Comparison of ENCODE assay signal across 8 mouse cellular contexts in genomic region chr5:134232111-134232510, GRCm38 (mm10). TPM values are rescaled to one million over a fixed set of nuclear protein-coding genes. Genes with fewer than 3 reads are reported as not detected.
A peak's percentile ranks its signal among the peaks of the same experiment; 100 is the strongest.
DNase-seq lines count a peak whose midpoint lies in the region; ATAC-seq lines count a peak whose summit lies in the region.

No protein-coding gene starts in this region.

- no peak overlapping the region for H3K27ac ChIP-seq in hindbrain, embryonic 16.5 days (ENCODE audit: low read depth, low read length)

- no peak overlapping the region for H3K4me3 ChIP-seq in hindbrain, embryonic 16.5 days (ENCODE audit: low read length)

- H3K4me1 ChIP-seq in hindbrain, embryonic 16.5 days (ENCODE audit: control insufficient read depth, insufficient read depth, low read depth, low read length) = no peaks in the 10 kb centered on the region

- no peak overlapping the region for H3K4me2 ChIP-seq in hindbrain, embryonic 16.5 days (ENCODE audit: low read length)

- H3K9ac ChIP-seq in hindbrain, embryonic 16.5 days (ENCODE audit: low read depth, low read length) = no peak overlapping the region

- H3K36me3 ChIP-seq in hindbrain, embryonic 16.5 days (ENCODE audit: control insufficient read depth, insufficient read depth, low read length) = peaks cover 12% of the 10 kb centered on the region

- 81% methylated on average over 6 of the region's 6 CpGs for WGBS in hindbrain, embryonic 16.5 days

- peak; percentile 55 for ATAC-seq in megakaryocyte-erythroid progenitor cell, adult 5-6 weeks (replicated peaks; ENCODE audit: low FRiP score, low TSS enrichment, poor library complexity, severe bottlenecking)
- no peak for ATAC-seq in hindbrain, embryonic 16.5 days

- no peaks in the 10 kb centered on the region for H3K9me3 ChIP-seq in hindbrain, embryonic 16.5 days (ENCODE audit: control insufficient read depth, low read length)

- H3K27me3 ChIP-seq in hindbrain, embryonic 16.5 days (replicated peaks; ENCODE audit: control insufficient read depth, insufficient read depth, low read length) = no peaks in the 10 kb centered on the region

- DNase-seq in urinary bladder, postnatal 14 days (ENCODE audit: low spot score) = peak; percentile 45
- no peak for DNase-seq in urinary bladder, postnatal 10 days (ENCODE audit: low spot score)
- peak; percentile 35 for DNase-seq in kidney, postnatal 10 days
- no peak for DNase-seq in Muller cell, postnatal 12 days (ENCODE audit: inconsistent ontology term)
- no peak for DNase-seq in adrenal gland, postnatal 4 days (ENCODE audit: low spot score in 2 of 2)
- no peak for DNase-seq in cerebellum, adult 9-11 months

RNA-seq across cellular contexts. Expression of gene Ncf1, which starts 2.7 kb away (rescaled TPM):
- 1.7 and 12.8 TPM in 2 replicates for total RNA-seq in megakaryocyte-erythroid progenitor cell, adult 5-6 weeks (2014; fragmentation: Nextera tagmentation)
- total RNA-seq in megakaryocyte-erythroid progenitor cell, adult 5-6 weeks (2017) = 3.3 and 3.9 TPM in 2 replicates
- 2.3 and 2.7 TPM in 2 replicates for polyA plus RNA-seq in hindbrain, embryonic 16.5 days (2015; fragmentation: Nextera tagmentation; extraction: Ambion mirVana)
- 10 to 100 TPM in 1 of 2 experiments, 1 to 10 TPM in 1; 5.2 to 10.3 TPM for total RNA-seq in adrenal gland, postnatal 4 days (2021)

RNA-seq across cellular contexts. Expression of gene Gtf2ird2, which starts 48.3 kb away (rescaled TPM):
- total RNA-seq in megakaryocyte-erythroid progenitor cell, adult 5-6 weeks (2014; fragmentation: Nextera tagmentation) = 11.6 and 16.0 TPM in 2 replicates
- total RNA-seq in megakaryocyte-erythroid progenitor cell, adult 5-6 weeks (2017) = 8.6 and 9.0 TPM in 2 replicates
- 12.5 and 14.0 TPM in 2 replicates for polyA plus RNA-seq in hindbrain, embryonic 16.5 days (2015; fragmentation: Nextera tagmentation; extraction: Ambion mirVana)
- total RNA-seq in adrenal gland, postnatal 4 days (2021) = 10 to 100 TPM; 13.9 to 15.9 TPM

RNA-seq across cellular contexts. Expression of gene Rcc1l, which starts 55.5 kb away (rescaled TPM):
- 28.5 and 44.3 TPM in 2 replicates for total RNA-seq in megakaryocyte-erythroid progenitor cell, adult 5-6 weeks (2014; fragmentation: Nextera tagmentation)
- total RNA-seq in megakaryocyte-erythroid progenitor cell, adult 5-6 weeks (2017) = 8.8 and 9.8 TPM in 2 replicates
- 21.3 TPM in 2 replicates for polyA plus RNA-seq in hindbrain, embryonic 16.5 days (2015; fragmentation: Nextera tagmentation; extraction: Ambion mirVana)
- 10 to 100 TPM; 33.0 to 35.6 TPM for total RNA-seq in adrenal gland, postnatal 4 days (2021)

Comparison
In these comparisons a context has a peak if more than half of its experiments do, and no peak if none do; other contexts are left out.
1. DNase-seq: peak in urinary bladder, postnatal 14 days (single experiment) and kidney, postnatal 10 days (single experiment); none in urinary bladder, postnatal 10 days (single experiment), Muller cell, postnatal 12 days (single experiment), adrenal gland, postnatal 4 days (0 of 2) and cerebellum, adult 9-11 months (single experiment).